ENCODE assay signal across 8 mouse cellular contexts in genomic region chr5:41707115-41708015, GRCm38 (mm10). TPM values are rescaled to one million over a fixed set of nuclear protein-coding genes. Genes with fewer than 3 reads are reported as not detected.
DNase-seq lines count a peak whose midpoint lies in the region; ATAC-seq lines count a peak whose summit lies in the region.

No protein-coding gene starts in this region.

- WGBS in hindbrain, embryonic 15.5 days, result 0% methylated on average over 55 of the region's 63 CpGs

- peak overlapping the region; percentile 98 for H3K4me2 ChIP-seq in hindbrain, embryonic 15.5 days

- DNase-seq in ZHBTc4 (ENCODE audit: low read depth, low spot score), result peak; percentile 78
- DNase-seq in cerebellum, postnatal 10 days, result peak; percentile 55 to 77
- peak; percentile 34 to 44 for DNase-seq in frontal cortex, postnatal 36 days (ENCODE audit: low spot score in 2 of 2)
- peak; percentile 35 to 44 for DNase-seq in left cerebral cortex, adult 18-20 months (ENCODE audit: low spot score in 2 of 2)
- peak; percentile 39 for DNase-seq in lung, postnatal 25 days (ENCODE audit: low spot score)
- peak; percentile 36 for DNase-seq in right cerebral cortex, adult 18-20 months
- no peak for DNase-seq in yolk sac, embryonic 10.5 days (ENCODE audit: low spot score)

- H3K27ac ChIP-seq in hindbrain, embryonic 15.5 days (replicated peaks), result peak overlapping the region; percentile 94

- peak overlapping the region; percentile 97 for H3K4me3 ChIP-seq in hindbrain, embryonic 15.5 days

- no peaks in the 10 kb centered on the region for H3K36me3 ChIP-seq in hindbrain, embryonic 15.5 days

- H3K9ac ChIP-seq in hindbrain, embryonic 15.5 days, result peak overlapping the region; percentile 95

- peak; percentile 84 for ATAC-seq in hindbrain, embryonic 15.5 days (ENCODE audit: low FRiP score, low read depth)

- H3K9me3 ChIP-seq in hindbrain, embryonic 15.5 days, result no peaks in the 10 kb centered on the region

- no peaks in the 10 kb centered on the region for H3K27me3 ChIP-seq in hindbrain, embryonic 15.5 days

- H3K4me1 ChIP-seq in hindbrain, embryonic 15.5 days (replicated peaks), result peaks cover 10% of the 10 kb centered on the region

RNA-seq across cellular contexts. Expression of gene Rab28, which starts 0.6 kb away (rescaled TPM):
- polyA plus RNA-seq in hindbrain, embryonic 15.5 days (2015; fragmentation: Nextera tagmentation; extraction: Ambion mirVana), result 58.3 and 61.9 TPM in 2 replicates
- 10 to 100 TPM; 83.9 to 85.6 TPM for total RNA-seq in left cerebral cortex, adult 18-20 months (2021)

RNA-seq across cellular contexts. Expression of gene Nkx3-2, which starts 56.9 kb away (rescaled TPM):
- polyA plus RNA-seq in hindbrain, embryonic 15.5 days (2015; fragmentation: Nextera tagmentation; extraction: Ambion mirVana), result not detected in 2 replicates
- total RNA-seq in left cerebral cortex, adult 18-20 months (2021), result not detected
